Mouse (Mus musculus) right cerebral cortex, adult 18-20 months (tissue): ENCODE results near the gene Slc30a9.
A peak's percentile ranks its signal among the peaks of the same experiment; 100 is the strongest.

Experiments used
- DNase-seq: peaks from one replicate; pipeline ENCODE4 v3.0.0; 2022; ENCODE audit warnings: mixed read lengths

Gene Slc30a9

GRCm38 (mm10) chr5:67306698-67307521, at the start of gene Slc30a9:
Gene Slc30a9 (plus strand): TSS chr5:67306955.
- peak; percentile 92 for DNase-seq

- DNase-seq: no peak
Observed at GRCm38 (mm10) chr5:67258473-67258872, 48.3 kb upstream of the Slc30a9 start.

GRCm38 (mm10) chr5:67260159-67260530, 46.6 kb upstream of the Slc30a9 start:
- no peak for DNase-seq

- peak; percentile 96 for DNase-seq
Observed at GRCm38 (mm10) chr5:67260531-67261371, 46.0 kb upstream of the Slc30a9 start, which contains the start of gene Tmem33. Gene Tmem33 (plus strand): TSS chr5:67260565.

GRCm38 (mm10) chr5:67262964-67263363, 43.8 kb upstream of the Slc30a9 start:
- DNase-seq: no peak

- no peak for DNase-seq
Observed at GRCm38 (mm10) chr5:67266106-67266505, 40.6 kb upstream of the Slc30a9 start.

GRCm38 (mm10) chr5:67269309-67269708, 37.4 kb upstream of the Slc30a9 start:
- no peak for DNase-seq

GRCm38 (mm10) chr5:67279407-67279806, 27.3 kb upstream of the Slc30a9 start:
- no peak for DNase-seq

GRCm38 (mm10) chr5:67279840-67280239, 26.9 kb upstream of the Slc30a9 start:
- DNase-seq: no peak

- DNase-seq: no peak
Observed at GRCm38 (mm10) chr5:67280400-67280799, 26.4 kb upstream of the Slc30a9 start.

GRCm38 (mm10) chr5:67295029-67295428, 11.7 kb upstream of the Slc30a9 start:
- DNase-seq: no peak

GRCm38 (mm10) chr5:67295682-67296081, 11.1 kb upstream of the Slc30a9 start:
- DNase-seq: peak; percentile 41

GRCm38 (mm10) chr5:67296171-67296570, 10.6 kb upstream of the Slc30a9 start:
- no peak for DNase-seq

GRCm38 (mm10) chr5:67297026-67297813, 9.5 kb upstream of the Slc30a9 start:
- no peak for DNase-seq

GRCm38 (mm10) chr5:67299847-67300412, 6.8 kb upstream of the Slc30a9 start:
- DNase-seq: no peak

- DNase-seq: no peak
Observed at GRCm38 (mm10) chr5:67300926-67301597, 5.7 kb upstream of the Slc30a9 start.

GRCm38 (mm10) chr5:67301722-67302331, 4.9 kb upstream of the Slc30a9 start:
- no peak for DNase-seq

- no peak for DNase-seq
Observed at GRCm38 (mm10) chr5:67303816-67304215, 2.9 kb upstream of the Slc30a9 start.

GRCm38 (mm10) chr5:67307659-67308222, 986 bp downstream of the Slc30a9 start:
- no peak for DNase-seq

GRCm38 (mm10) chr5:67311811-67312521, 5.2 kb downstream of the Slc30a9 start:
- DNase-seq: no peak

- no peak for DNase-seq
Observed at GRCm38 (mm10) chr5:67312522-67312851, 5.7 kb downstream of the Slc30a9 start.
